Mouse (Mus musculus) urinary bladder, postnatal 10 days (tissue): Measurements from ENCODE around the gene Astn2.

Experiments
- DNase-seq: peaks from one replicate; pipeline ENCODE4 v3.0.0; 2022; ENCODE audit warnings: low spot score

Gene Astn2

DNA sequence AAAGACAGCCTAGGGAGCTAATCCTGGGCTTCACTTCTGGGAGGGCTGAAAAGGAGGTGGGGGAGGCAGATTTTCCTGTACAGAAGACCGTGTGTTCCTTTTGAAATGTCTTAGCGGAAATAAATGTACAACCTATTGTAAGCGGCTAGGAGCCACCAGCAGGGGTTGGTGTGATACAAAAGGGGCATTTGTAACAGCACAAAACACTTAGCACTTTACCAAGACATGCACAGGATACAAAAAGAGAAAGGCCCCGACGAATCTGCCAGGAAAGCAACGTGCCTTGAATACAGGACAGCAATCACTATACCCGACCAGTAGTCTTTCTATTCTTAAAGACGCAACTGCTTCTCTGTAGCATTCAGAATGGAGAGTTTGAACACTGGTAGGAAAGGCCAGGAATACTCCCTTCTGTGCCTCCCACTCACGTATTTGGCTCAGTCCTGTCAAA lies 564.8 kb downstream of the Astn2 start:
- no peak for DNase-seq

DNA sequence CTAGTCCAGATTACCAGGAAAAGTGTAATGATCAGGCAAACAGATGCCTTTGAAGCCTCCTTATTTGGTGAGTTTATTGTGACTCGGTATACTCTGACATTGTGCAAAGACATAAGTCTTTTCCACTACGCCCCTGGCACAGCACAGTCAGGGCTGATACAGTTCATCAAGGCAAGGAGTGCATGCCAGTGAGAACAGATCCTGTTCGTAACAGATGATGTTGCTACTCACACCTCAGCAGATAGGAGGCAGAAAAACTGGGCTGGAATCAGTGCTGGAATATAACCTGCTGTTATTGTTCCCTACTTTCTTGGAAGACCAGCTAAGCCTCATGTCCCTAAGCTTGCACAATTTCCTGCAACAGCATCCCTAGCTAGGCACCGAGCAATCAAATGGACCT lies 565.6 kb downstream of the Astn2 start:
- DNase-seq = no peak

DNA sequence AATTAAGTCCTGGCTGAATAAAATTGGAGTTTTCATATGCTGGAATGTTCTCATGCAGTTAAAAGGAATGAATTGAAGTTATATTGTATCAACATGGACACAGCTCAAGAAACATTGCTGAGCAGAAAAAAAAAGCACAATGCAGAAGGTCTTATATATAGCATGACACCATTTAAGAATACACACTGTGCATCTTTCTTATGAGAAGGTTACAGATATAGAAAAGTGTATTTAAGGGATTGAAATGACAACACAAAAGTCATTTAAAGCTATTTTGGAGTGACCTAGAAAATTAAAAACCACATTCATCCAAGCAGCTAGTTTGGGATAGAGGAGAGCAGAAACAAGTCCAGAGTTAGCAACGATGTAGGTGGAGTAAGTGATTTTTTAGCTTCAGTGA lies 571.4 kb downstream of the Astn2 start:
- no peak for DNase-seq

DNA sequence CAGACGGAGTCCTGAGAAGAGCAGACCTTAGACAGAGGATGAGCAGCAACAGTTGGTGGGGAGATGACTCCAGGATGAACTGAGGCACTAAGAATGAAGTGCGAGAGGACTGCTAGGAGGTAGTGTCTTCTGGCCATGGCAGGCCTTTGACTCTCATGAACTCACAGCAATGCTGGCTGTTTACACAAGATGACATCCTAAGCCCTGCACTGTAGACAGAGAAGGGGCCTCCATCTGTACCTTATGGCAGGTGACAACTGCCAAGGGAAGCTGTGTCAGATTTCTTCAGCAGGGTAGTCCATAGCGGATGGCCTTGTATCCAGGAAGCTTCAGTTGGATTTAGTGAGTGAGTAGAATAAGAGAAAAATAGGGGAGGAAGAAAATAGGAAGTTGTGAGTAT lies 572.5 kb downstream of the Astn2 start:
- DNase-seq = no peak

DNA sequence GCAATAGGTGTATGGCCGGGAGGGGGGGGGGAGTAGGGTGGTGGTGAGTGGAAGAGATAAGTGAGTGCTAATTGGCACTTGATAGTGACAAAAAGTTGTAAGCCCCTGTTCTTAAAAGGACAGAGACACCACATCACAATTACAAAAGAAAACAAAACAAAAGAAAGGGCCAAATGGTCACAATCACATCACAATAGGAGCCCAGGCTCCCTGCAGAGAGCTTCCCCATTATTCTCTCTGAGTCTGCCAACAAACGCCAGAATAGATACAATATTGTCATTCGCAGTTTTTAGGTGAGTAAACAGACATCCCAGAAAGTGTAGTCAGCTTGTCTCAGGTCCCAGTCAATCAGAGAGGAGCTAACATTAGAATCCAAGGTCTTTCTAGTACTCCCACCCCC lies 573.9 kb downstream of the Astn2 start:
- DNase-seq = no peak

DNA sequence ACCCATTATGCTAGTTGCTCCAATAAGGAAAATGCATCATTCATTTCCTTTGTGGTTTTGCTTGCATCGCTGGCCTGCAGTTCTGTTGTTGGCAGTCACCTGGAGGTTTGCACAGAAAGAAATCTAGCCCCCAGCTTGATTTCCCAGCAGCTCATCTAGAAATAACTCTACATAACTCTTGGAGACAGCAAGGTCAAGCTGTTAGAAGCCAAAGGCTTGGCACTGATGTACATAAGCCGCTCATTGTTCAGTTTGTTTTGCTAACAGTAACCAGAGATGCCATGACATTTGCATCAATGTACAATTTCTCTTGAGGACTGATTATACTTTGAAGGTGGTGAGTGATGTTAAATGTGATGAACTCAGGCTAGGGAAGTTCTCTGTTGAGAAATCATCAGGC lies 583.3 kb downstream of the Astn2 start:
- no peak for DNase-seq

DNA sequence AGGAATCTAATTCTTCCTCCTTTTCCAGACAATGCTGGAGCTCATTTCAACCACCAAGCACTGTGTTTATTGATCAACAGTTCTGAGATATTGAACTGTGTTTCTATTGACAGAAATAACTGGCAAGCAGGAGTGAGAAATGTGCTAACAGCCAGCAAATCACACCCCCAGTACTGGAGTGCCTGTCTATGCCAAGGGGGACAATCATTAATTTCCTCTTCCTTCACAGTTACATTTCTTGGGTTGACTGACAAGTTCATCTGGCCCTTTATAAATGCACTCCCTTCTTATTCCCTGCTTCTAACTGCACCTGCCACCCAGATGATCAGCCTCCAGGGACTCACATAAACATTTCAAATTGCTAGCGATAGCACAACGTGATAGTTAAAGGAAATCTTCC lies 584.2 kb downstream of the Astn2 start:
- no peak for DNase-seq

DNA sequence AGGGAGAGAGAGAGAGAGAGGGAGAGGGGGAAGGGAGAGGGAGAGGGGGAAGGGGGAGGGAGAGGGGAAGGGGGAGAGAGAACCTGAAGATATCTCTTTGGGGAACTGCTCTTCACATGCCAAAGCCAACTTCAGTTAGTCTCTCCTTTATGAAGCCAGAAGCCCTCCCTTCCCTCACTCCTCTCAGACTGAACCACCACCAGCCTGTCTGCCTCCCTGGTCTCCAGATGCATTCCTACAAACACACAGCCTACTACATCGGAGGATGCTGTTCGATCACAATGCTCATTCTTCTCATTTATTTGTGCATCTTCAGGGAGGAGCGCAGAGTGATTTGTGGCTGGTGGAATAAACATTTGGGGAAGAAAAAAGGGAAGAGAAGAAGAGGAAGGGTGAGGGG lies 584.6 kb downstream of the Astn2 start:
- no peak for DNase-seq

DNA sequence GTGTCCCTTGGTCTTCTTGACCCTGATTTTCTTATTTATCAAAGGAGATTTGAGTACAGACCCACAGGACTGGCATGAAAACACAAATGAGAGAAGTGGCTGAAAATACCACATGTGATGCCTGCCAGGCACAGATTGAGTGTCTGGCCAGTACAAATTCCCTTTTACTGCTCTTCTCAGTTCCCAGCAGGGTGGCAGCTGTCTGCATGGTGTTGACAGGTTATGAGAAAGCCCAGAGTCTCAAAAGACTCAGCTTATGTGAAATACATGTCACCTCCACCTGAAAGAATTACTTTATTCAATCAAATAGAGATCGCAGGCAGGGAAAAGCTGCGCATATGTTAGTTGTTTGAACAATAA lies 590.3 kb downstream of the Astn2 start:
- no peak for DNase-seq

DNA sequence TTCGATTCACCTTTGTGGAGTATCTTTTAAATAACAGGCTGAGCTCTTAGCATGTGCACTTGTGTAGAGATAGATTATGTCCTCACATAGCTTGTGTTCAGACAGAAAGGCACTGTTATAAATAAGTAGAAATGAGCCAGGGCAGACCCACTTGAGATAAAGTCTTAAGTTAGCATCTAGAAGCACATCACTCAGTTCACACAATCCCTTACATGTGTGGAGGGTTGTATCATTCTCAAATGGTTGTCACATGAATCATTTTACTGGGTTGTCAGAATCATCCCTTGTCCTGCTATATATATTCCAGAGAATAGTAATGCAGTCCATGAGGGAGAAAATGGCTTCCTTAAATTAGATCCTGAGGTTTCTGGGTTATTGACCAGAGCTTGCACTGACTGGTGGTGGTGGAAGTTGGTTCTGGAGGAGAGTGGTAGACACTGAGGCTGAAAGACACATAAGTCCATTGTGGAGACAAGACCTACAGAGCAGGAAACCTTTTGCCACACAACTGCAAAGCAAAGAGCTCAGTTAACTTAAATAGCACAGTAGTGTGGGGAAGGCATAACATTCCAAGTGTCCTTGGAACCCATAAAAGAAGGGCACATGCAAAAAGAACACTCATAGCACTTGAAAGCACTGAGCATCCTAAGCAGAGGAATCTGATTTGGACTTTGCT lies 590.8 kb downstream of the Astn2 start:
- no peak for DNase-seq

DNA sequence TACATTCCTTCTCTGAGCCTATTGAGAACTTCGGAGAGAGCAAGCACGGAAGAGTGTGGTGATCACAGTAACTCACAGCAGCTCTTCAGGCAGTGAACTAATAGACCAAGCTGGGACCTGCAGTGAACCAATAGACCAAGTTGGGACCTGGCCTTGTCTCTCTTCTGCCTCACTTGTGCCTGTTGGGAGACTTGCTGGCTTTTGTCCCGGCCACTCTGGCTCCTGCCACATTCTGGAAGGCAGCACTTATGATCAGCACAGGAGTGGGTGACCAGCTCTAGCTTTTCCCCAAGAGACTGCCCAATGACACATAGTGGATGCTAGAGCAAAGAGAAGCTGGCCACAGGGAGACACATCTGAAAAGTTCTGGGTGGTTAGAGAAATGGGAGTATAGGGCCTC lies 597.1 kb downstream of the Astn2 start:
- no peak for DNase-seq

DNA sequence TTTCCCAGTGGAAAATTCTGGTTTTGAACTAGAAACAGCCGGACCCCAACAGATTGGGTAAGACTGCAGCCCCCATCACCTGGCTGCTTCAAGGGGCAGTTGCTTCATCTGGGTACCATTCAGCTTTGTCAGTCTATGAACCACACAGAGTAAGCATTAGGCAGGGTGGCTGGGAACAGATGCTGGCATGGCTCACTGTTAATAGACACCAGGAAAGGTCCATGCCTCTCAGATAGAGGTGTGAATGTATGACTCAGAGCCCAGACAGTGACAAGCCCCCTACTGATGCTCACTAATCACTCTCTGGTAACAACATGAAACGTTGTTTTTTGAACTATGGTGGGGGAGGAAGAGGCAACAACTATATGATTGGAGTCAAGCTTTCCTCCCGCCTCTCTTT lies 603.2 kb downstream of the Astn2 start:
- no peak for DNase-seq

DNA sequence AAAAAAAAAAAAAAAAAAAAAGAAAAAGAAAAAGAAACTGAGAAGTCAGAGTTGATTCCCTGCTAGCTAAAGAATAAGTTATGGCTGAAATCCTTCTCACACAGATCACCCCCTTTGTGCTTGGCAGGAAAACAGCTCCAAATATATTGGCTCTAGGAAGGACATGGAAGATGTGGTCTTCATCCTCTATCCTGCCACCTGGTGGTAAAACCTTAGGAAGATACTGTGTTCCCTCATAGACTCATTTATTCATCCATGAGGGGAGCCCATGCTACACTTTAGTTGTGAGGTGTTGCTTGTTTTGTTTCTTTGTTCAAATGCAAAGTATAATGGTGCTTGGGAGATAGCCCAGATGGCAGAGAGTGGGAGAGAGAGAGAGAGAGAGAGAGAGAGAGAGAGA lies 613.4 kb downstream of the Astn2 start:
- DNase-seq = no peak

DNA sequence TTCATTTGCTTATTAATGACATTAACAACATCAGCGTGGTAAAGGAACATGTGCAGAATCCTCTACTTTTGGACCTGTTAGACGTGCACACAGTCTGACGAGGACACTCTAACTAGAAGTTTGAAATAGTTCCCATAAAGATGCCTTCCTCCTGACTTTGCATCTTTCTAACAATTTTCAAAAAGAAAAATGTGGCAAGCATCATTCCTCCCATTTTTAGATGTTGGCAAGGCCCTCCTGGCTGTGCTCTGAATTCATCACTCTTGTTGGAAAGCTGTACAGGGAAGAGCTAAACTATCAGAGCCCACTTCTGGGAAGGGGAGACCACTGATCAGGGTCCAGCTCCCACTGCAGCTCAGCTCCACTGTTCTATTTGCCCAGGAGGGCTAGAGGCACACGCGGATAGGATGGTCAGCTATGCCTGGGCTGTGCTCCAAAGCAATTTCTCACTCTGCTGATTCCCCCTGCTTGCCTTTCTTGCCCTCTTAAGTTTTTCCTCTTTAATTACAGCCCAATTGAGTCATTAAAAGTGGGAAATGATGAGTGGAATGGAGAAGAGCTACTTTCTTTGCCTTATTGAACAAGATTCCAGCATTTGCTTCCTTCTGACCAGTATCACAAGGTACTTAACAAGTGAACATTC lies 630.9 kb downstream of the Astn2 start:
- no peak for DNase-seq

DNA sequence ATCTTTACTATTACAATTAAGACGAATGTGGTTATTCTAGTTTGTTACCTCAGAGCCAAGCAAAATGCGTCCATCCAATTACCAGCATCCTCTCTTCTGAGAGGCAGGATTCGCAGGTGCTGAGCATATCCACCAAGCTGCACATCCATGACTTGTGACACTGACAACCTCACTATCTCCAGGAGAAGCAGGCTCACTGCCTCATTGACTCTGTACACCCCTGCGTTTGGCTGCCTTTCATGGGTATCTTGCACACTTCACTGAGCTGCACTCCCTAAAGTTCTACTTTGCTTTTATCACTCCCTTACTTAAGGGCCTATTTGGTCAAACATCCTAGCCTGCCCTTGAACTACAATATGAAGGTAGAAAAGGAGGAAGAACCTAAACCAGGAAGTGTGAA lies 633.5 kb downstream of the Astn2 start:
- no peak for DNase-seq

DNA sequence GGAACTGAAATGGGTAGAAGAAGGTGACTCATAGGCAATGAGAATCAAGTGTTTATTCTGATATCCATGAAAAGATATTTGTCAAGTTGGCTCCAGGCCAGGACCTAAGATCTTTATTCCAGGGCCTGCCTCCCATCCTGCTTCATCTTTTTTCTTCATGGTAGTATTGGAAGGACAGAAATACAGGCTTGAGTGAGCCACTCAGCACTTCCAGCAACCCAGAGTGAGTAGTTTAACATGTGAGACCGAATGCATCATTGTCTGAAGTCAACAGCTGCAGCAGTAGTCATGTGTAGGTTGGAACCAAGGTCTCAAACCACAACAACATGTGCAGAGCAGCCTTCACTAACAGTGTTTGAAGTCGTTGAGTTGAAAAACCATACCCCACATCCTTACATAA lies 636.5 kb downstream of the Astn2 start:
- DNase-seq = no peak

DNA sequence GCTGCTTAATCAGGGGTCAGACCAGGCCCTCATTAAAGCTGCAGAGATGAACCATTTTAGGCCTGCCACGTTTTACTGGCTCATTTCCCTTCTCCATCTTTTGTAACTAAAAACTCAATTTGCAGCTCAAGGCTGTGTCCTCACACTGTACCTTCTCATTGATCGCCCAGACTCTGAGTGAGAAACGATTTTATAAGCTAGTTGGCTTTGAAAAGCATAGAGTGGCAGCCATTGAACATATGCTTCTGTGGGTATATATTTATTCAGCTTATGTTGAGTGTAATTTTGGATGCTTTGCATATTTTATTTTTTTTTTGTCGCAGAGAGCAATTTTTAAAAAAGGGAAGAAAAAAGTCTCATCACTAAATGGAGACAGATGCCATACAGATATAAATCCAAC lies 637.0 kb downstream of the Astn2 start:
- no peak for DNase-seq

DNA sequence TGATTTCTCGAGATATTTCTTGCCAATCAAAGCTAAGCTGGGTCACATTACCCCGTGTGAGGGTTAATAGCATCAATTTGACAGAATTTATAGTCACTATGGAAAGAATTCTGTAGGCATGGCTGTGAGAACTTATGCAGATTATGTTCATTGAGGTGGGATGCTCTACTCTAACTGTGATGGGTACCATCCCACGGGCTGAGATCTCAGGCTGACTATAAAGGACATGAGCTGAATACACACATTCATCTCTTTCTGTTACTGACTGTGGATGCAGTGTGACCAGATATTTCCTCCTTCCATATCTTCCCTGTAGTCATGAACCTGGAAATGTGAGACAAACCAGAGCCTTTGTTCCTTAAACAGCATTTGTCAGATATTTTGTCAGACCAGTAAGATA lies 639.1 kb downstream of the Astn2 start:
- DNase-seq = no peak

DNA sequence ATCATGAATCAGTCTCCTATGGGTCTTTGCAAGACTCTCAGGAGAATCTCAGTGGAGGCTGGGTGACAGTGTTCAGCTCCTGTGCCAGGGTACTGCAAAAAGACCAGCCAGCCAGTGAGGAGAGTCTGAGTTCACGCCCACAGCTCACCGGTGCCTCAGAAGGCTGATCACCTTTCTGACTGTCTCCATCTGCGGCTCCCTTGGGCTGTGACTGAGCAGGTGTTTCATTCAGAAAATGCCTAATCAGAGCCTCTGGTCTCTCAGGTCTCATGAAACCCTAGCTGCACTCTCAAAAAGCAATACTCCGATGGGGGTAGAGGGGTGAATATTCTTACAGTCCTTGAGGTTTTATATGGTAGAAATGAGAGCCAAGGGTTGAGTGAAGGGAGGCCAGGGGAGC lies 640.1 kb downstream of the Astn2 start:
- no peak for DNase-seq

DNA sequence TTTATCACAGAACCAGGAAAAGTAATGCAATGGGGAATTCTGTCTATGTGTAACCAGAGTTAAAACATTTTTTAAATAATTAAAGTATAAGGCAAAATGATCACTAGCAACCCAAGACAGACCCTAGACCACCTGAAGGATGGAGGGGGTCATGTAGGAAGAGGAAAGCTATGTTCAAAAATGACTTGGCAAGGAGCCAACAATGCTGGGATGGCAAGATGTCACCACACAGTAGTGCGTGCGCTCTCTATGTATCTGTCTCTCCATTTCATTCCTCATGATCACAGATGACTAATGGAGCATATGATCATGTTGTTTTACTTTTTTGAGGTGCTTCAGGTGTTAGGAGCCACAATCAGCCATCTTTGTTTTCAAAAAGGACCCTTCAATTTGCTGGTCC lies 640.6 kb downstream of the Astn2 start:
- DNase-seq = no peak

DNA sequence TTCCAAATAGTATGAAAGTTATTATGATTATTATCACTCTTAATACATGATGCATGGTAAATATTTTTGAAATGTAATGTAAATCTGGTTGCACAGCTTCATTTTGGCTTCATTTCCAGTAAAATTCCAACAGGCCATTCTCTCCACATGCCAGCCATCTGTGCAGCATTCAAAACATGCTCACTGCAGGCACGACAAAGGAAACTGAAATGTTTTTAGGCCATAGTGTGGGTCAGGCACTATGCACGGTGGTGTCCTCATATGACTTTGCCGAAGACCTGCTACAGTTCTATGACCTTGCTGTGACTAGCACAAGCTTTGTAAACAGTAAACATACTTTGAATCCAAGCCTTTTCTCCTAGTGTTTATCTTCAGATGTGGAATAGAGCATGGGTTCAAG lies 642.3 kb downstream of the Astn2 start:
- no peak for DNase-seq

DNA sequence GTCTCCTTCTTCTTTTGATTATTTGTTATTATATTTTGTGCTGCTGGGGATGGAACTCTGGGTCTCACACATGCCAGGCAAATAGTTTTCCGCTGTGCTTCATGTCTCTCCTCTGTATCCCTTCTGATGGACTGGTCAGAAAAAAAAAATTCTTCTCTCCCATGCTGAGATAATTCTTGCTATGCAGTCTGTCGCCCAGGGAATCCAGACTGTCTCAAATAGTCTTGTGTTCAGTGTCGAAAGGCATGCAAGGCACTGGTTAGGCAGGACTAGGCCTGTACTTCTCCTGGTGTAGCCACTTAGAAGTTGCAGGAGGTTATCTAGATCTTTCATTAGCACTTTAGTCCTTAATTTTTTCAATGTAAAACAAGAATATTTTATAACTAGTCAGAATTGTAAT lies 642.8 kb downstream of the Astn2 start:
- DNase-seq = no peak

DNA sequence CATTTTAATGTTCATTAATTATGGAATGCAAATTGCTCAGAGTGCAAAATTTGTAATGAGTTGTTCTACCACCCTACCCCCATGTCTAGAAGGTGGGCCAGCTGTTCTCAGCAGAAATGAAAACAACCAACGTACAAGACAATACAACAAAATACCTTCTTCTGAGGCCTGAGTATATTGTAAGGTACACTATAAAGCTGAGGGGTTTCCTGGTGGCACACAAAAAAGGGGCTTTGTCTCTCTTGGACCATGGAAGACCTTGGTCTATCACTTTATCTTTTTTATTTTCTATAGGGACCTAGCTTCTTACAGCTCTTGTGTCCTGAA lies 645.6 kb downstream of the Astn2 start:
- DNase-seq = no peak

DNA sequence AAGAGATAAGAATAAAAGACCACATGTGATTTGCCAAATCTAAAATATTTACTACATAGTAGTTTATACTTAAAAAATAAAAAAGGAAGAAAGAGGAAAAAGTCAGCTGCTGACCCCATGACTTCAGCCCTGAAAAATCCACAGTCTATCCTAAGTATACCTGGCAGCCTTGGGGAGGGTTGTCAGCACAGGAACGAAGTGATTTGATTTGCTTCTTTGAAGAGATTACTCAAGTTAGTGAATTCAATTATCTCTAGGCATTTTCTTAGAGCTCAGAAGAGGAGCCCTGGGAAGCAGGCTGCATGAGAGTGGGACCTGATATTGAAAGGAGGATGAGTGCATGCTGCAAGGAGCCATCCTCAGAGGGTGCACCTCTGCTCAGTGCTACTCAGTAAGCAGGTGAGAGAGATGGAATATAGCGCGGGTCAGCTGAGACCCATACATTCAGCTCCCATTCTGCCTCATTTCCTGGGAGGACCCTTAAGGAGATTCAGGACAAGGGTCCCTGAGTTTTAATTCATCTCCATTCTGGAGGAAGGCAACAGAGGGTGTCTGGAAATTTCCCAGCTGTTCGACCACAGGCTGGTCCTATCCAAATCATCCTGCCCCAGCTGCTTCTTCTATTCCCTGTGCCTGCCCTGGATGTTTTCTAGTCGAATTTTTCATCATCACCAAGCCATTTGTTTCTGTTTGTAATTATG lies 646.1 kb downstream of the Astn2 start:
- DNase-seq = no peak
